Mouse (Mus musculus) testis, adult 2 months (tissue): ENCODE measurements around the gene Lrig2. TPM values are rescaled to one million over a fixed set of nuclear protein-coding genes. Genes with fewer than 3 reads are reported as not detected.

Source experiments
- H3K27ac ChIP-seq: fragments of 200-500 bp; 2 replicates; pipeline ENCODE4 v1.5.1; 2012; ENCODE audit warnings: low read depth, low read length; ENCODE audit not compliant: control insufficient read depth, insufficient read depth
- H3K27me3 ChIP-seq: fragments of 200-500 bp; 2 replicates; pipeline ENCODE4 v1.6.1; 2012; ENCODE audit warnings: mild to moderate bottlenecking, low read length, moderate library complexity; ENCODE audit not compliant: control insufficient read depth, insufficient read depth
- H3K36me3 ChIP-seq: fragments of 200-500 bp; 2 replicates; pipeline ENCODE4 v1.6.1; 2012; ENCODE audit warnings: mild to moderate bottlenecking, low read length; ENCODE audit not compliant: control insufficient read depth, insufficient read depth
- H3K4me1 ChIP-seq: fragments of 200-500 bp; 2 replicates; pipeline ENCODE4 v1.6.1; 2012; ENCODE audit warnings: low read length; ENCODE audit not compliant: control insufficient read depth, insufficient read depth
- H3K4me3 ChIP-seq: fragments of 200-500 bp; 2 replicates; pipeline ENCODE4 v1.5.1; 2012; ENCODE audit warnings: low read depth, mild to moderate bottlenecking, low read length, moderate library complexity, mixed read lengths; ENCODE audit not compliant: control insufficient read depth
- CTCF ChIP-seq: fragments of 200-500 bp; IDR thresholded peaks from 2 replicates; pipeline ENCODE4 v1.5.1; 2012; ENCODE audit warnings: low read depth, mild to moderate bottlenecking, inconsistent platforms, low read length, moderate library complexity; ENCODE audit not compliant: control insufficient read depth, insufficient read depth, insufficient replicate concordance
- POLR2A ChIP-seq: fragments of 200-500 bp; IDR thresholded peaks from 2 replicates; pipeline ENCODE4 v1.6.1; 2012; ENCODE audit warnings: low read depth, mild to moderate bottlenecking, inconsistent platforms, low read length, moderate library complexity; ENCODE audit not compliant: control insufficient read depth
- polyA plus RNA-seq: library from polyadenylated mRNA; depleted of rRNA; stranded (reverse); fragments of >200 nt; gene quantifications from 2 replicates; pipeline ENCODE4 v1.2.3, GENCODE M21; 2012

The Lrig2 gene
- polyA plus RNA-seq, 1 experiment = 7.5 TPM

DNA sequence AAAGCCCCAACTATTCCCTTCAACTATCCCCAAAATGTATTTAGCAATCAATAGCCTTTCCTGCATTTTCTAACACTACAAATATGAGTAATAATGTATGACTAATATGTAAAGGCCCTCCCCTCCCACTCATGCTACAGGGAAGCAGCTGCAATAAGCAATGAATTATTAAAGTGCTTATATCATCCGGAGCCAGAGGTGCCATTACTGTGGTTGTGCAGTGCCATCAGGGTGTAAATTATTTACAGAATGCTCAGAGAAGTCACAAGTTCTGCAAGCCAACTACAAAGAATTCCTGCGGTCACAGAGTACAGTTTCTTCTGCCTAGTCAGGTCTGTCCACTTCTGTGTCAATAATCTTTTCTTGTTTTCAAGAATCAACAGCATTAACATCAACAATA is 10.8 kb downstream of the Lrig2 start:
- Histone ChIP-seq H3K36me3 (no peaks in the 10 kb centered on the region), H3K27me3 (no peaks in the 10 kb centered on the region), H3K4me3 (no peak overlapping the region), H3K4me1 (no peaks in the 10 kb centered on the region), H3K27ac (no peak overlapping the region)
- TF ChIP-seq POLR2A = no peak
- no peak for TF ChIP-seq CTCF

DNA sequence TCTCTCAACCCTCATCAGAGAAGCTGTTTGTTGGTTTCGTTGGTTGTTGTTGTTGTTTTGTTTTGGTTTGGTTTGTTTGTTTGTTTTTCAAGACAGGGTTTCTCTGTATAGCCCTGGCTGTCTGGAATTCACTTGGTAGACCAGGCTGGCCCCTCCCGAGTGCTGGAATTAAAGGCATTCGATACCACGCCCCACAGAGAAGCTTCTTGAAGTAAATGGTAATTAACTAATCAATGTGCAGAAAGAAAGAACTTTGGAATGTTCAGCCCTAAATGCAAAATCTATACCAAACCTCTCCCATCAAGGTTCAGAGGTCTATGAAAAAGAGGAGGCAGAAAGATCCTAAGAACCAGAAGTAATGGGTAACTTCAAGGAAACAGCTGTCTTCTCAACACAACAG is 15.5 kb downstream of the Lrig2 start:
- Histone ChIP-seq H3K4me1 (no peaks in the 10 kb centered on the region), H3K4me3 (no peak overlapping the region), H3K27ac (no peak overlapping the region), H3K27me3 (no peaks in the 10 kb centered on the region), H3K36me3 (no peaks in the 10 kb centered on the region; the same call in 1 of the 2 replicates)
- TF ChIP-seq POLR2A (no peak), CTCF (no peak)

DNA sequence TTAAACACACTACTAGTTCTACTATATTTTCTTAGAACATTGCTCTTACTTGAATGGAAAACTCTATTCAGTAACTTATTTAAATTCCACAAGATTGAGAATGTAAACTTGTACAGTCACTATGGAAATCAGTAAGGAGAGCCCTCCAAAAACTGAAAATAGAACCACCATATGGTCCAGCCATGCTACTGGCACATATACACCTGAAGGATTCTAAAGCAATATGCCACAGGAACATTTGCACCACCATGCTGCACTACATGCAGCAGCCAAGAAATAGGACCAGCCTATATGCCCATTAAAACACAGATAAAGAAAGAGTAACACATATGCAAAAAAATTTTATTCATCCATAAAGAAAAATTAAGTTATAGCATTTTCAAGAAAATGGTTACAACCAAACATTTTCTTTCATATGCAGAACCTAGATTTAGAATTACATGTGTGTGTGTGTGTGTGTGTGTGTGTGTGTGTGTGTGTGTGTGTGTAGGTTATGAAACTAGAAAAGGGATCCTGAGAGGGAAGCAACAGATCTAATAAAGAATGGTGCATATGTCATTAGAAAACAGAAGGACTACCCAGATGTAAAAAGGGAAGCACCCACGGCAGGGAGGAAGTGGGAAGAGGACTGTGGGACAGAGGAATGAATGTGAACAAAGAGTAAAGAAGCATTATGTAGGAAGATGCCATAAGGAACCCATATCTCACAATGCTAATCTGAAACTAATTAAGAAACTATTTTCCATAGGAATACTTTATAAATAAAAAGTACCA is 30.6 kb downstream of the Lrig2 start:
- H3K27me3 ChIP-seq = no peaks in the 10 kb centered on the region
- H3K27ac ChIP-seq = no peak overlapping the region
- no peaks in the 10 kb centered on the region for H3K36me3 ChIP-seq
- TF ChIP-seq CTCF (no peak), POLR2A (no peak)
- H3K4me1 ChIP-seq = no peaks in the 10 kb centered on the region
- no peak overlapping the region for H3K4me3 ChIP-seq

DNA sequence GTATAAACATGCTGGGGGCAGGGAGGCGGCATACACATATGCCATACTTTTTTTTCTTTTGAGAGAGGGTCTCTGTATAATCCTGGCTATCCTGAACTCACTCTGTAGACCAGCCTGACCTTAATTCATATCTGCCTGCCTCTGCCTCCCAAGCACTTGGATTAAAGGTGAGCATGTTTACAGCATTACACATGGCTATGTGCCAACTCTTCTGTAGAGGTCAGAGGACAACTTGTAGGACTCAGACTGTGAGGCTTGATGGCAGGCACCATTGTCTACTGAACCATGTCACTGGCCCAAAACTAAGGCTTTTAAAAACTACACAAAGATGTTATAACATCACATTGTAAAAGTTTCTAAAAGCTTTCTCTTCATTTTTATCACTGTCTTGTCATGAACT is 33.7 kb downstream of the Lrig2 start:
- no peak for TF ChIP-seq CTCF
- no peak for TF ChIP-seq POLR2A
- no peaks in the 10 kb centered on the region for H3K4me1 ChIP-seq
- no peaks in the 10 kb centered on the region for H3K27me3 ChIP-seq
- H3K4me3 ChIP-seq = no peak overlapping the region
- H3K36me3 ChIP-seq = no peaks in the 10 kb centered on the region
- H3K27ac ChIP-seq = no peak overlapping the region

DNA sequence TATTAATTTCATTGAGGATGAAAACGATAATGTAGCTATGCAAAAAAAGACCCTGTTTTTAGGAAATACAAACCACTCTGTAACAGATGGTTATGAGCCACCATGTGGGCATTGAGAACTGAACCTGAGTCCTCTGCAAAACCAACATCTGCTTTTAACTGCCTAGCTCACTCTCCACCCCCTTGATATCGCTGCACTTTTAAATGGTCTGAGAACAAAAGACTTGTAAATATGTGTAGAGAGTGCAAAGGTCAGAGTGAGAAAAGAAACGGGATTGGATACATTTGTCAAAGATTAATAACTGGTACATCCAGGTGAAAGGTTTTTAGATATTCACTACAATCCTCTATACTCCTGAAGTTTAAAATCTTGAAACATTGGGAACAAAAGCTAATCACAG is 42.3 kb downstream of the Lrig2 start:
- H3K36me3 ChIP-seq = peaks cover 3% of the 10 kb centered on the region; the same call in 1 of the 2 replicates
- TF ChIP-seq CTCF (no peak), POLR2A (no peak)
- H3K27me3 ChIP-seq = no peaks in the 10 kb centered on the region
- no peak overlapping the region for H3K4me3 ChIP-seq
- H3K4me1 ChIP-seq = no peaks in the 10 kb centered on the region
- H3K27ac ChIP-seq = no peak overlapping the region

DNA sequence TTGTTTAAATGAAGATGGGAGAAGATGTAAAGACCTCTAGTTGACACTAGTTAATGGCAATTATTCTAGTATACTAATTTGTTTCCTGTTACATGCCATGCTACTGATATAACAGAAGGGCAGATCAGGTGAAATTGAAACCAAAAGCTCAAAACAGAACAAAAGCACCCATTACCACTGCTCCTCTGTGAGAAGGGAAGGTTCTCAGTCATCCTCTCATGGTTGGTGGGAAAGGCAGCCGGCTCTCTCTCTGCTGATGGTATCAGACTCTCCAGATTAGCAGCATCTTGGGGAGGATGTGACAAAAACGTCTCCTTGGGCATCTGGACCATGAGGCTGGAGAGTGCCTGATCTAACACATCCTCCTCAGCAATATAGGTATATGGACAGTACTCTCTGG is 50.5 kb downstream of the Lrig2 start:
- H3K4me3 ChIP-seq = no peak overlapping the region
- H3K27me3 ChIP-seq = no peaks in the 10 kb centered on the region
- no peak overlapping the region for H3K27ac ChIP-seq
- H3K4me1 ChIP-seq = no peaks in the 10 kb centered on the region
- TF ChIP-seq POLR2A = no peak
- peaks cover 4% of the 10 kb centered on the region for H3K36me3 ChIP-seq

DNA sequence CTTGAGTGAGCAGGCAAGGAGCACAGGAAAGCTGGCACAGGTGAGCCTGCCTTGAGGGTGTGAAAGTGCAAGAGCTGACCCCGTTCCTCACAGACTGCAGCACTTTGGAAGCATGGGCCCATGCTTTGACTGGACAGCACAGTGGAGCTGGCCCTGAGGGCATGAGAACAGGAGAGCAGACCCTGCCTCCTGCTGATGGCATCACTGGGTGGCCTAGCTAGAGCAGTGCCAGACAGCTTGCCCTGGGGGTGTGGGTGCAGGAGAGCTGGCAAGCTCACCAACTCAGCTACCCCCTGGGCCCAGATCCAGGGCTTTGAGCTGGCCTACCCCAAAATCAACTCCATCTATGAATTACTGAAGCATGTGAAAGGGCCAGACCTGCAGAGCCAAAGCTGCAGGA is 53.1 kb downstream of the Lrig2 start:
- H3K36me3 ChIP-seq = peaks cover 1% of the 10 kb centered on the region
- no peak overlapping the region for H3K27ac ChIP-seq
- TF ChIP-seq CTCF (no peak), POLR2A (no peak)
- H3K27me3 ChIP-seq = no peaks in the 10 kb centered on the region
- H3K4me3 ChIP-seq = no peak overlapping the region
- H3K4me1 ChIP-seq = no peaks in the 10 kb centered on the region

DNA sequence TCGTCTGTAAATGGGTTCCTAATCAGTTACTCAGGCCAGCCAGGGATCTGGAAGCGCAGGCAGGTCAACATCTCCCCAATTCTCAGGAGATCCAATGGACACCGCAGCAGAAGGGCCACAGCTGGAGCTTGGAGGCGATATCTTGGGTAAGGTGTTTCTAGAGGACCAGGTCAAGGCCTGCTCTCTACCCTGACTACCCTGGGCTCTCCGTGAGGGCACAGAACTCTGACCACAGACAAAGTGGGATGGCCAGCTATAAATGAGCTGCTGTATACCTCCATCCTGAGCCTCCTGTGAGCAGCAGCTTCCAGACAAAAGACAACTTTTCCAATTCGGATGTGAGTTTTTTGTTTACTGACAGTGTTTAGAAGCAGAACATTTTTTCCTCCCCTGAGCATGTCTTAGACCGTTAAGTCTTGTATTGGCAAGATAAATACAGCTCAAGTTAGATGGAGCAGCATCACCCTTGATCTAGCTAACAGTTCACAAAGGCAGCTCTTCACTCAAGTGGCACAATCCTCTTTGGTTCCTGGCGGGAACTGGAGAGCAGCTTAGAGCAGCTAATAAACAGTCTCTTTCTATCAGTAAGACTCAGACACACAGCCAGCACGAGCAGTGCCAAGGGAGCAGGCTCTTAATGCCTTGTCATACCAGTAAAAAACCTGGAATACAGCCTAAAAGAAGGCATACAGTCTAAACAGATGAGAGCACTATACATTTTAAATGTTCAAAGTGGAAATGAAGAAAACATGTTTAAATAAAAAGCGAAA is 56.0 kb downstream of the Lrig2 start:
- TF ChIP-seq POLR2A (no peak), CTCF (no peak)
- Histone ChIP-seq H3K27me3 (no peaks in the 10 kb centered on the region), H3K4me3 (no peak overlapping the region), H3K27ac (no peak overlapping the region), H3K4me1 (no peaks in the 10 kb centered on the region), H3K36me3 (peaks cover 1% of the 10 kb centered on the region; the same call in 1 of the 2 replicates)
